Mouse (Mus musculus) MEL (cell line): ENCODE measurements around the gene Prr5l. TPM values are rescaled to one million over a fixed set of nuclear protein-coding genes. Genes with fewer than 3 reads are reported as not detected.

Source experiments
- DNase-seq: peaks from one replicate; pipeline ENCODE4 v3.0.0; 2011; ENCODE audit warnings: low read depth, low spot score
- H3K27ac ChIP-seq: 2 replicates; pipeline ENCODE4 v1.5.1; 2012; ENCODE audit warnings: low read depth, mild to moderate bottlenecking, control low read depth, low read length, moderate library complexity; ENCODE audit not compliant: control insufficient read depth
- H3K27me3 ChIP-seq, 2 experiments: fragments of 150-350 bp in 1 of 2; sonication (generic) in 1 of 2; 2 replicates each; pipeline ENCODE4 v1.6.1; 2012; ENCODE audit warnings: low read length in 2 of 2, mild to moderate bottlenecking in 2 of 2, improper control_type of control experiment in 1 of 2, moderate library complexity in 1 of 2; ENCODE audit not compliant: insufficient read depth in 2 of 2, control insufficient read depth in 1 of 2
- H3K36me3 ChIP-seq, 2 experiments: 2 replicates each; pipeline ENCODE4 v1.6.1; 2012 to 2014; ENCODE audit warnings: low read length in 2 of 2, improper control_type of control experiment in 1 of 2, inconsistent platforms in 1 of 2, mild to moderate bottlenecking in 1 of 2; ENCODE audit not compliant: insufficient read depth in 2 of 2, control insufficient read depth in 1 of 2
- H3K4me1 ChIP-seq, 2 experiments: fragments of 150-350 bp in 1 of 2; sonication (generic) in 1 of 2; 2 replicates each; pipeline ENCODE4 v1.6.1; 2012; ENCODE audit warnings: low read length in 2 of 2, improper control_type of control experiment in 1 of 2, mild to moderate bottlenecking in 1 of 2; ENCODE audit not compliant: insufficient read depth in 2 of 2, control insufficient read depth in 1 of 2
- H3K4me3 ChIP-seq, 2 experiments: fragments of 150-350 bp in 1 of 2; sonication (generic) in 1 of 2; 2 replicates each; pipeline ENCODE4 v1.5.1; 2012; ENCODE audit warnings: low read depth in 2 of 2, low read length in 2 of 2, mild to moderate bottlenecking in 2 of 2, moderate library complexity in 2 of 2, control low read depth in 1 of 2, improper control_type of control experiment in 1 of 2; ENCODE audit not compliant: control insufficient read depth in 1 of 2, insufficient read depth in 1 of 2
- H3K79me2 ChIP-seq: 2 replicates; pipeline ENCODE4 v1.6.1; 2012; ENCODE audit warnings: mild to moderate bottlenecking, low read length, moderate library complexity; ENCODE audit not compliant: control insufficient read depth, poor library complexity, insufficient read depth
- H3K9ac ChIP-seq: 2 replicates; pipeline ENCODE4 v1.6.1; 2012; ENCODE audit warnings: low read depth, mild to moderate bottlenecking, control low read depth, low read length, moderate library complexity; ENCODE audit not compliant: control insufficient read depth, poor library complexity, severe bottlenecking
- H3K9me3 ChIP-seq: fragments of 150-350 bp; sonication (generic); replicated peaks from 2 replicates; pipeline ENCODE4 v1.6.1; 2012; ENCODE audit warnings: mild to moderate bottlenecking, low read length, improper control_type of control experiment, moderate library complexity; ENCODE audit not compliant: insufficient read depth
- CHD1 ChIP-seq: IDR thresholded peaks from 2 replicates; pipeline ENCODE4 v1.6.1; 2012; ENCODE audit warnings: low read depth, mild to moderate bottlenecking, inconsistent platforms, low read length, improper control_type of control experiment
- CHD2 ChIP-seq: IDR thresholded peaks from 2 replicates; pipeline ENCODE4 v1.6.1; 2011; ENCODE audit warnings: low read length, improper control_type of control experiment
- CTCF ChIP-seq, 3 experiments: IDR thresholded peaks in 2 of 3; conservative IDR thresholded peaks in 1 of 3; 2 replicates each; pipeline ENCODE4 v1.5.1; 2011 to 2012; ENCODE audit warnings: low read length in 3 of 3, low read depth in 2 of 3, mild to moderate bottlenecking in 2 of 3, improper control_type of control experiment in 1 of 3, inconsistent platforms in 1 of 3, mixed read lengths in 1 of 3, moderate library complexity in 1 of 3; ENCODE audit not compliant: control insufficient read depth in 1 of 3, insufficient read depth in 1 of 3, poor library complexity in 1 of 3, severe bottlenecking in 1 of 3
- E2F4 ChIP-seq: IDR thresholded peaks from 2 replicates; pipeline ENCODE4 v1.6.1; 2011; ENCODE audit warnings: low read depth, low read length, improper control_type of control experiment, borderline replicate concordance
- EP300 ChIP-seq, 2 experiments: IDR thresholded peaks; 2 replicates each; pipeline ENCODE4 v1.6.1; 2011; ENCODE audit warnings: improper control_type of control experiment in 2 of 2, low read length in 2 of 2, low read depth in 1 of 2, mild to moderate bottlenecking in 1 of 2
- ETS1 ChIP-seq: IDR thresholded peaks from 2 replicates; pipeline ENCODE4 v1.6.1; 2012; ENCODE audit warnings: low read depth, mild to moderate bottlenecking, inconsistent platforms, low read length, improper control_type of control experiment, moderate library complexity
- GABPA ChIP-seq: IDR thresholded peaks from 2 replicates; pipeline ENCODE4 v1.6.1; 2012; ENCODE audit warnings: low read depth, mild to moderate bottlenecking, inconsistent platforms, low read length, improper control_type of control experiment, moderate library complexity
- GATA1 ChIP-seq: IDR thresholded peaks from 2 replicates; pipeline ENCODE4 v1.6.1; 2011; ENCODE audit warnings: low read depth, low read length, improper control_type of control experiment
- HCFC1 ChIP-seq: IDR thresholded peaks from 2 replicates; pipeline ENCODE4 v1.6.1; 2012; ENCODE audit warnings: low read depth, mild to moderate bottlenecking, inconsistent platforms, low read length, improper control_type of control experiment, moderate library complexity
- JUND ChIP-seq: IDR thresholded peaks from 2 replicates; pipeline ENCODE4 v1.6.1; 2011; ENCODE audit warnings: low read depth, mild to moderate bottlenecking, improper control_type of control experiment, low read length
- KAT2A ChIP-seq: conservative IDR thresholded peaks from 2 replicates; pipeline ENCODE4 v1.6.1; 2012; ENCODE audit warnings: low read depth, low read length, improper control_type of control experiment, inconsistent platforms
- MAFK ChIP-seq: IDR thresholded peaks from 2 replicates; pipeline ENCODE4 v1.6.1; 2011; ENCODE audit warnings: low read depth, mild to moderate bottlenecking, low read length, improper control_type of control experiment, borderline replicate concordance
- MAX ChIP-seq: IDR thresholded peaks from 2 replicates; pipeline ENCODE4 v1.6.1; 2011; ENCODE audit warnings: low read length, improper control_type of control experiment
- MAZ ChIP-seq: IDR thresholded peaks from 2 replicates; pipeline ENCODE4 v1.6.1; 2012; ENCODE audit warnings: low read depth, mild to moderate bottlenecking, inconsistent platforms, low read length, improper control_type of control experiment
- MEF2A ChIP-seq: IDR thresholded peaks from 2 replicates; pipeline ENCODE4 v1.6.1; 2014; ENCODE audit warnings: low read depth, mild to moderate bottlenecking, inconsistent platforms, low read length, improper control_type of control experiment; ENCODE audit not compliant: poor library complexity, insufficient replicate concordance, severe bottlenecking; ENCODE audit errors: extremely low read depth
- MXI1 ChIP-seq: IDR thresholded peaks from 2 replicates; pipeline ENCODE4 v1.6.1; 2011; ENCODE audit warnings: mild to moderate bottlenecking, low read depth, low read length, improper control_type of control experiment
- MYB ChIP-seq: IDR thresholded peaks from 2 replicates; pipeline ENCODE4 v1.6.1; 2011; ENCODE audit warnings: mild to moderate bottlenecking, low read depth, low read length, improper control_type of control experiment
- MYC ChIP-seq: IDR thresholded peaks from 2 replicates; pipeline ENCODE4 v1.6.1; 2011; ENCODE audit warnings: low read depth, mild to moderate bottlenecking, low read length, improper control_type of control experiment, moderate library complexity
- NELFE ChIP-seq: IDR thresholded peaks from 2 replicates; pipeline ENCODE4 v1.6.1; 2011; ENCODE audit warnings: low read depth, low read length, improper control_type of control experiment
- NRF1 ChIP-seq: IDR thresholded peaks from 2 replicates; pipeline ENCODE4 v1.6.1; 2014; ENCODE audit warnings: low read depth, mild to moderate bottlenecking, inconsistent platforms, low read length, improper control_type of control experiment, moderate library complexity; ENCODE audit not compliant: poor library complexity, insufficient read depth, severe bottlenecking
- POLR2AphosphoS2 ChIP-seq: IDR thresholded peaks from 2 replicates; pipeline ENCODE4 v1.6.1; 2011; ENCODE audit warnings: low read length, improper control_type of control experiment
- POLR2AphosphoS5 ChIP-seq: IDR thresholded peaks from 2 replicates; pipeline ENCODE4 v1.6.1; 2012; ENCODE audit warnings: low read depth, borderline replicate concordance, mild to moderate bottlenecking, inconsistent platforms, low read length, moderate library complexity, mixed read lengths
- RAD21 ChIP-seq: IDR thresholded peaks from 2 replicates; pipeline ENCODE4 v1.6.1; 2011; ENCODE audit warnings: mild to moderate bottlenecking, low read depth, low read length, improper control_type of control experiment
- RCOR1 ChIP-seq: IDR thresholded peaks from 2 replicates; pipeline ENCODE4 v1.6.1; 2012; ENCODE audit warnings: low read depth, mild to moderate bottlenecking, inconsistent platforms, low read length, improper control_type of control experiment
- SMC3 ChIP-seq: IDR thresholded peaks from 2 replicates; pipeline ENCODE4 v1.6.1; 2011; ENCODE audit warnings: low read depth, low read length, improper control_type of control experiment
- TAL1 ChIP-seq: IDR thresholded peaks from 2 replicates; pipeline ENCODE4 v1.6.1; 2012; ENCODE audit warnings: mild to moderate bottlenecking, inconsistent platforms, low read length, moderate library complexity, mixed read lengths
- TCF12 ChIP-seq: IDR thresholded peaks from 2 replicates; pipeline ENCODE4 v1.6.1; 2014; ENCODE audit warnings: low read depth, mild to moderate bottlenecking, inconsistent platforms, low read length, improper control_type of control experiment, moderate library complexity
- UBTF ChIP-seq: IDR thresholded peaks from 2 replicates; pipeline ENCODE4 v1.6.1; 2012; ENCODE audit warnings: low read depth, mild to moderate bottlenecking, inconsistent platforms, low read length, improper control_type of control experiment, moderate library complexity, borderline replicate concordance; ENCODE audit not compliant: insufficient read depth
- ZMIZ1 ChIP-seq: IDR thresholded peaks from 2 replicates; pipeline ENCODE4 v1.6.1; 2012; ENCODE audit warnings: low read depth, mild to moderate bottlenecking, inconsistent platforms, low read length, improper control_type of control experiment, moderate library complexity
- ZNF384 ChIP-seq: IDR thresholded peaks from 2 replicates; pipeline ENCODE4 v1.6.1; 2012; ENCODE audit warnings: low read depth, mild to moderate bottlenecking, inconsistent platforms, low read length, improper control_type of control experiment
- polyA plus RNA-seq, 2 experiments: library from polyadenylated mRNA; stranded (reverse) in 1 of 2; unstranded in 1 of 2; fragments of >175 nt in 1 of 2; fragments of >200 nt in 1 of 2; gene quantifications; 2 replicates each; pipeline versions ENCODE4 v1.2.1 to v1.2.4; 2012; ENCODE audit warnings: low replicate concordance in 2 of 2, low read depth in 1 of 2; ENCODE audit not compliant: insufficient read length in 2 of 2, insufficient read depth in 1 of 2, missing spikeins in 1 of 2
- total RNA-seq: library from RNA; depleted of rRNA; stranded (reverse); fragments of 300-350 nt; gene quantifications from 2 replicates; pipeline ENCODE4 v1.2.3, GENCODE M21; 2012

Gene Prr5l
- total and polyA plus RNA-seq, 3 experiments = 0.04 TPM; not detected in 2

DNA sequence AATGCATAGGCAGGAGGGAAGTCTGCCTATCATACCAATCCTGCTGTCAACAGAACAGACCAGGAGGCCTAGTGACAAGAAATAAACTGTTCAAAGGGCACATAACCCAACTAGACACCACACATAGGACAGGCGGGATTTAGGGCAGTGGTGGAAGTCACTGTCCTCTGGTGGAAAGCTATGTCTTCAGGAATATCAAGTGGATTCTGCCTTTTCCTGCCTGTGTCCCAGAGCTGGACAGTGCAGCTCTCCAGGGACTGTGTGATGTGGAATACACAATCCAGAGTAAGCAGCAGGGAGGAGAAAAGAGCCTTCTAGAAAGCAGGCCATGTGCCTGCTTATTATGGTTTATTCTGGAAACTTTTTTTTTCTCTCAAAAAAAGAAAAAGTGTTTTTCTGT lies 125.0 kb downstream of the Prr5l start:
- Histone ChIP-seq H3K4me3 (no peak overlapping the region), H3K9ac (no peak overlapping the region), H3K4me1 (no peaks in the 10 kb centered on the region), H3K27ac (no peak overlapping the region), H3K27me3 (peaks cover 5 to 10% of the 10 kb centered on the region in 2 experiments), H3K79me2 (no peaks in the 10 kb centered on the region), H3K9me3 (no peaks in the 10 kb centered on the region), H3K36me3 (no peaks in the 10 kb centered on the region)
- TF ChIP-seq MYB = no peak
- no peak for TF ChIP-seq UBTF
- TF ChIP-seq HCFC1 = no peak
- no peak for TF ChIP-seq MAZ
- TF ChIP-seq GATA1 = no peak
- TF ChIP-seq MAX = no peak
- no peak for TF ChIP-seq GABPA
- TF ChIP-seq MXI1 = no peak
- no peak for TF ChIP-seq CHD2
- no peak for TF ChIP-seq POLR2AphosphoS2
- no peak for TF ChIP-seq JUND
- no peak for TF ChIP-seq EP300 (IDR thresholded peaks at IDR 0.05; ENCODE audit: low read depth in 1 of 2, low read length in 2 of 2)
- no peak for TF ChIP-seq NRF1
- no peak for TF ChIP-seq SMC3
- no peak for TF ChIP-seq TCF12
- TF ChIP-seq RAD21 = no peak
- TF ChIP-seq POLR2AphosphoS5 = no peak
- no peak for DNase-seq

- Histone ChIP-seq H3K27me3 (peaks cover 5% of the 10 kb centered on the region in 2 experiments), H3K9ac (no peak overlapping the region)
- TF ChIP-seq JUND (no peak), E2F4 (no peak), RAD21 (no peak), MAFK (no peak), NELFE (no peak), ETS1 (no peak), ZMIZ1 (no peak), CHD2 (no peak), CTCF (IDR thresholded peaks at IDR 0.05 in 2 of 3, conservative IDR thresholded peaks at IDR 0.05 in 1 of 3; ENCODE audit: control insufficient read depth in 1 of 3, insufficient read depth in 1 of 3, low read depth in 2 of 3, low read length in 3 of 3, poor library complexity in 1 of 3, severe bottlenecking in 1 of 3) (no peak), CHD1 (no peak), ZNF384 (no peak), RCOR1 (no peak), TAL1 (no peak), KAT2A (no peak), HCFC1 (no peak), NRF1 (no peak), MYC (no peak), MEF2A (no peak)
- TF ChIP-seq, all 39 proteins: peak for 0
- H3K4me1 ChIP-seq = no peaks in the 10 kb centered on the region
- H3K36me3 ChIP-seq = no peaks in the 10 kb centered on the region
- no peaks in the 10 kb centered on the region for H3K9me3 ChIP-seq
- no peaks in the 10 kb centered on the region for H3K79me2 ChIP-seq
- DNase-seq = no peak
- H3K4me3 ChIP-seq = no peak overlapping the region
- H3K27ac ChIP-seq = no peak overlapping the region
Measured at GRCm38 (mm10) chr2:101756069-101756753, 126.6 kb downstream of the Prr5l start.
